Mouse (Mus musculus) spleen, adult 2 months (tissue): ENCODE measurements around the gene Mtcl1. TPM values are rescaled to one million over a fixed set of nuclear protein-coding genes. Genes with fewer than 3 reads are reported as not detected.
A peak's percentile ranks its signal among the peaks of the same experiment; 100 is the strongest.

Source experiments
- DNase-seq, 2 experiments: peaks; one replicate each; pipeline versions ENCODE4 v3.0.0 to v3.0.0-alpha.2; 2012 to 2021; ENCODE audit warnings: low spot score in 2 of 2, low read depth in 1 of 2
- H3K27ac ChIP-seq: fragments of 200-500 bp; 2 replicates; pipeline ENCODE4 v1.5.1; 2012; ENCODE audit warnings: low read length, inconsistent platforms; ENCODE audit not compliant: insufficient read depth
- H3K27me3 ChIP-seq: fragments of 200-500 bp; 2 replicates; pipeline ENCODE4 v1.6.1; 2012; ENCODE audit warnings: mild to moderate bottlenecking, moderate library complexity, low read length, inconsistent platforms; ENCODE audit not compliant: control insufficient read depth, insufficient read depth
- H3K36me3 ChIP-seq: fragments of 200-500 bp; 2 replicates; pipeline ENCODE4 v1.6.1; 2012; ENCODE audit warnings: mild to moderate bottlenecking, low read length, inconsistent platforms; ENCODE audit not compliant: control insufficient read depth, insufficient read depth
- H3K4me1 ChIP-seq: fragments of 200-500 bp; 2 replicates; pipeline ENCODE4 v1.6.1; 2011; ENCODE audit warnings: inconsistent platforms; ENCODE audit not compliant: control insufficient read depth, insufficient read depth, insufficient read length
- H3K4me3 ChIP-seq: fragments of 200-500 bp; 2 replicates; pipeline ENCODE4 v1.5.1; 2011; ENCODE audit warnings: mild to moderate bottlenecking, inconsistent platforms; ENCODE audit not compliant: insufficient read depth, insufficient read length; ENCODE audit errors: extremely low read depth
- CTCF ChIP-seq: fragments of 200-500 bp; IDR thresholded peaks from 2 replicates; pipeline ENCODE4 v1.5.1; 2011; ENCODE audit warnings: mild to moderate bottlenecking, inconsistent platforms; ENCODE audit not compliant: insufficient read depth, insufficient read length, insufficient replicate concordance; ENCODE audit errors: extremely low read depth
- POLR2A ChIP-seq: fragments of 200-500 bp; IDR thresholded peaks from 2 replicates; pipeline ENCODE4 v1.6.1; 2011; ENCODE audit warnings: low read depth, low read length, inconsistent platforms
- WGBS: fragments of 180-500 bp; shearing (Covaris S2); methylation state at CpG from one replicate; pipeline ENCODE4 v1.1.7; 2018; 5-methylcytosine and 5-hydroxymethylcytosine counted together
- polyA plus RNA-seq: library from polyadenylated mRNA; depleted of rRNA; stranded (reverse); fragments of >200 nt; gene quantifications from 2 replicates; pipeline ENCODE4 v1.2.3, GENCODE M21; 2012

The Mtcl1 gene
- polyA plus RNA-seq, 1 experiment = 0.08 TPM

DNA sequence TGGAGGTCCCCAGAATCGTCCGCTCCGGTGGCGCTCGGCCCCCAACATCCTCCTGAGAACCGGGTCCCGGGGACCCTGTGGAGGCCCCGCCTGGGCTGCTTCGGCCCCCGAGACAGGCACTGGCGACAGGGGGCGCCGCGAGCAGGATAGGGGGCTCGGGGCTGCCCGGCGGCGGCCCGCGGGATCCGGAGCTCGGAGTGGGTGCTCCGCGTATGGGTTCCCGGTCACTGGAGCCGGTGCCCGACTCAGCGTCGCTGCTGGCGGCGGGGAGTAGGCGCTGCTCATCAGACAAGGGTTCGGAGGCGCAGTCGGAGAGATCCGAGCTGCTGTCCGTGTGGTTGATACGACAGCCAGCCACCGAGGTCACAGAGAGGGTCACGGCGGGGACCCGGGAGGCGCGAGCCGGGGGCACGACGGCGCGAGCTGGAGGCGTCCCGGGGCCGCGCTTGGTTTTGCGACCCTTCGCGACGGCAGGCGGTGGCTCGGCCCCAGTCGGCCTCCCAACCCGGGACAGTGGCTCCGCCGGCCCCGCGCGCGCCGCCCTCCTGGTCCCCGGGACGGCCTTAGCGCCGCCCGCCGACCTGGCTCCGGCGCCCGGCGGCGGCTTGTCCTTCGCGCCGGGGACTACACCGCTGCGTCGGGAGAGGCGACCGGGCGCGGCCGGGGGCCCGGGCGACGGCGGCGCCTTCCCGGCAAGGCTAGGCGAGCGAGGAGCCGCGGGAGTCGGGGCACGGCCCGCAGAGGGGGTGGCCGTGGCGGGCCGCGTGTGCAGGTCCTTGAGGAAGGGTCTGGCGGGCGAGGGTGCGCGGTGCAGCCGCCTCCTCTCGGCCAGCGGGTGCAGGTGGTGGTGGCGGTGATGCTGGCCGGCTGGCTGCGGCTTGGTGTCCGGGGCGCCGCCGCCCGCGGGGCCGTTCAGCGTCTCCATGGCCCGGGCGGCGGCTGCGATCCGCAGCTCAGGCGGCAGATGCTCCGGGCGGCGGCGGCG, 837 bp downstream of the Mtcl1 start:
- Histone ChIP-seq H3K27me3 (peaks cover 24% of the 10 kb centered on the region), H3K4me3 (peak overlapping the region; percentile 40; the same call in 1 of the 2 replicates), H3K27ac (no peak overlapping the region), H3K4me1 (peaks cover 11% of the 10 kb centered on the region), H3K36me3 (no peaks in the 10 kb centered on the region)
- no peak for DNase-seq
- 3% methylated on average over 124 of the region's 136 CpGs for WGBS
- TF ChIP-seq CTCF (no peak), POLR2A (no peak)

GRCm38 (mm10) chr17:66447978-66448377, 1.6 kb downstream of the Mtcl1 start:
- 11% methylated on average over 13 of the region's 13 CpGs for WGBS
- Histone ChIP-seq H3K4me1 (peaks cover 11% of the 10 kb centered on the region), H3K27ac (no peak overlapping the region), H3K36me3 (no peaks in the 10 kb centered on the region), H3K4me3 (no peak overlapping the region), H3K27me3 (peaks cover 24% of the 10 kb centered on the region)
- DNase-seq = no peak
- no peak for TF ChIP-seq CTCF
- TF ChIP-seq POLR2A = no peak

GRCm38 (mm10) chr17:66447007-66447312, 2.6 kb downstream of the Mtcl1 start:
- Histone ChIP-seq H3K27me3 (peaks cover 24% of the 10 kb centered on the region), H3K4me1 (peaks cover 11% of the 10 kb centered on the region), H3K27ac (no peak overlapping the region), H3K36me3 (no peaks in the 10 kb centered on the region), H3K4me3 (no peak overlapping the region)
- WGBS = 77% methylated on average over 7 of the region's 7 CpGs
- TF ChIP-seq POLR2A (no peak), CTCF (no peak)
- DNase-seq = no peak

DNA sequence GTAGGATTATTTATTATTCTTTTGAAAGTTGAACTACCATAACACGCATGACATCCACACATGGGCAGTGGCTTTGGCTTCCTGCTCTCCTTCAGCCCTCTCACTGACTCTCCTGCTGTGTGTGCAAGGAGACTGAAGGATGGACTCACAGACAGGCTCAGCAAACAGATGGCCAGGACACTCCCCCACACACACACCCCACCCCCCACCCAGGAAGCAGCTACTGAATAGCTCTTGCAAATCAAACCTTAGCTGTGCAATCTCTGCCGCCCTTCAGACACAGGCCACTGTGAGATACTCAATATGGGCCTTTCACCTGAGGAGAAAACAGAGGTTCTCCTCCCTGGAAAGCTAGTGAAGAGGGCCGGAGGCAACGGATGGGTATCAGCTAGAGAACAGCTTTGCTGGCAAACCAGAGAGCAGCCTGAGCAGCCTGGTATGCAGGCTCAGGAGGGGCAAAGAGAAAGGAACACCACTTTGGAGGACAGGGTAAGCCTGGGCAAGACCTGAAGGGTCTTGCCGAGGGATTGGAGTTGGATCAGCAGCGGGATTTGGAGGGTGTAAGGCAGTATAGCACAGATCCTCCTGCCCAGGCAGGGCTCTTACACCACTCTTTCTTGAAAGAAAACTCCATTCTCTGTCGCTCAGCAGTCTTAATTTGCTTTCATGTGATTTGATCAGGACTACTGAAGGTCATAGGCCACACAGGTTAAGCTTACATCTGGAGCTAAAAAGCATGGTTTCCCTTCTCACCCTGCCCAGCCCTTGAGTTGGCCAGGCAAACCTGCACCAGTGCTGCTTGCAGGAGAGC, 3.1 kb downstream of the Mtcl1 start:
- Histone ChIP-seq H3K36me3 (no peaks in the 10 kb centered on the region), H3K27me3 (peaks cover 24% of the 10 kb centered on the region), H3K4me1 (peaks cover 11% of the 10 kb centered on the region), H3K27ac (no peak overlapping the region), H3K4me3 (no peak overlapping the region)
- no peak for TF ChIP-seq POLR2A
- no peak for TF ChIP-seq CTCF
- no peak for DNase-seq
- 90% methylated on average over 7 of the region's 7 CpGs for WGBS

GRCm38 (mm10) chr17:66444059-66444700, 5.4 kb downstream of the Mtcl1 start:
- H3K4me3 ChIP-seq = no peak overlapping the region
- WGBS = 82% methylated on average over 9 of the region's 9 CpGs
- H3K27ac ChIP-seq = no peak overlapping the region
- H3K36me3 ChIP-seq = no peaks in the 10 kb centered on the region
- DNase-seq = no peak
- TF ChIP-seq POLR2A (no peak), CTCF (no peak)
- H3K27me3 ChIP-seq = peaks cover 14% of the 10 kb centered on the region
- H3K4me1 ChIP-seq = peaks cover 8% of the 10 kb centered on the region

GRCm38 (mm10) chr17:66439888-66440287, 9.7 kb downstream of the Mtcl1 start:
- no peak for DNase-seq
- no peak overlapping the region for H3K4me3 ChIP-seq
- no peaks in the 10 kb centered on the region for H3K27me3 ChIP-seq
- no peak overlapping the region for H3K27ac ChIP-seq
- TF ChIP-seq CTCF = no peak
- TF ChIP-seq POLR2A = no peak
- no peaks in the 10 kb centered on the region for H3K4me1 ChIP-seq
- 82% methylated on average over 8 of the region's 8 CpGs for WGBS
- H3K36me3 ChIP-seq = no peaks in the 10 kb centered on the region
